Mouse (Mus musculus) MEL (cell line): ENCODE measurements at regions not wholly inside any gene's neighbourhood (a gene's known extent, or its start where the extent isn't known, plus 50 kb on each side); places are given as distances from the start of the nearest gene placed in this dataset.

Experiments used
- DNase-seq: peaks from one replicate; pipeline ENCODE4 v3.0.0; 2011; ENCODE audit warnings: low read depth, low spot score
- H3K27ac ChIP-seq: 2 replicates; pipeline ENCODE4 v1.5.1; 2012; ENCODE audit warnings: low read depth, mild to moderate bottlenecking, control low read depth, low read length, moderate library complexity; ENCODE audit not compliant: control insufficient read depth
- H3K27me3 ChIP-seq, 2 experiments: fragments of 150-350 bp in 1 of 2; sonication (generic) in 1 of 2; 2 replicates each; pipeline ENCODE4 v1.6.1; 2012; ENCODE audit warnings: low read length in 2 of 2, mild to moderate bottlenecking in 2 of 2, improper control_type of control experiment in 1 of 2, moderate library complexity in 1 of 2; ENCODE audit not compliant: insufficient read depth in 2 of 2, control insufficient read depth in 1 of 2
- H3K36me3 ChIP-seq, 2 experiments: 2 replicates each; pipeline ENCODE4 v1.6.1; 2012 to 2014; ENCODE audit warnings: low read length in 2 of 2, improper control_type of control experiment in 1 of 2, inconsistent platforms in 1 of 2, mild to moderate bottlenecking in 1 of 2; ENCODE audit not compliant: insufficient read depth in 2 of 2, control insufficient read depth in 1 of 2
- H3K4me1 ChIP-seq, 2 experiments: fragments of 150-350 bp in 1 of 2; sonication (generic) in 1 of 2; 2 replicates each; pipeline ENCODE4 v1.6.1; 2012; ENCODE audit warnings: low read length in 2 of 2, improper control_type of control experiment in 1 of 2, mild to moderate bottlenecking in 1 of 2; ENCODE audit not compliant: insufficient read depth in 2 of 2, control insufficient read depth in 1 of 2
- H3K4me3 ChIP-seq, 2 experiments: fragments of 150-350 bp in 1 of 2; sonication (generic) in 1 of 2; 2 replicates each; pipeline ENCODE4 v1.5.1; 2012; ENCODE audit warnings: low read depth in 2 of 2, low read length in 2 of 2, mild to moderate bottlenecking in 2 of 2, moderate library complexity in 2 of 2, control low read depth in 1 of 2, improper control_type of control experiment in 1 of 2; ENCODE audit not compliant: control insufficient read depth in 1 of 2, insufficient read depth in 1 of 2
- H3K79me2 ChIP-seq: 2 replicates; pipeline ENCODE4 v1.6.1; 2012; ENCODE audit warnings: mild to moderate bottlenecking, low read length, moderate library complexity; ENCODE audit not compliant: control insufficient read depth, poor library complexity, insufficient read depth
- H3K9ac ChIP-seq: 2 replicates; pipeline ENCODE4 v1.6.1; 2012; ENCODE audit warnings: low read depth, mild to moderate bottlenecking, control low read depth, low read length, moderate library complexity; ENCODE audit not compliant: control insufficient read depth, poor library complexity, severe bottlenecking
- H3K9me3 ChIP-seq: fragments of 150-350 bp; sonication (generic); replicated peaks from 2 replicates; pipeline ENCODE4 v1.6.1; 2012; ENCODE audit warnings: mild to moderate bottlenecking, low read length, improper control_type of control experiment, moderate library complexity; ENCODE audit not compliant: insufficient read depth
- BHLHE40 ChIP-seq: IDR thresholded peaks from 2 replicates; pipeline ENCODE4 v1.6.1; 2012; ENCODE audit warnings: low read depth, mild to moderate bottlenecking, inconsistent platforms, low read length, improper control_type of control experiment, borderline replicate concordance
- CHD2 ChIP-seq: IDR thresholded peaks from 2 replicates; pipeline ENCODE4 v1.6.1; 2011; ENCODE audit warnings: low read length, improper control_type of control experiment
- ELF1 ChIP-seq: IDR thresholded peaks from 2 replicates; pipeline ENCODE4 v1.6.1; 2014; ENCODE audit warnings: low read depth, mild to moderate bottlenecking, inconsistent platforms, low read length, improper control_type of control experiment, moderate library complexity
- EP300 ChIP-seq, 2 experiments: IDR thresholded peaks; 2 replicates each; pipeline ENCODE4 v1.6.1; 2011; ENCODE audit warnings: improper control_type of control experiment in 2 of 2, low read length in 2 of 2, low read depth in 1 of 2, mild to moderate bottlenecking in 1 of 2
- ETS1 ChIP-seq: IDR thresholded peaks from 2 replicates; pipeline ENCODE4 v1.6.1; 2012; ENCODE audit warnings: low read depth, mild to moderate bottlenecking, inconsistent platforms, low read length, improper control_type of control experiment, moderate library complexity
- GATA1 ChIP-seq: IDR thresholded peaks from 2 replicates; pipeline ENCODE4 v1.6.1; 2011; ENCODE audit warnings: low read depth, low read length, improper control_type of control experiment
- MAFK ChIP-seq: IDR thresholded peaks from 2 replicates; pipeline ENCODE4 v1.6.1; 2011; ENCODE audit warnings: low read depth, mild to moderate bottlenecking, low read length, improper control_type of control experiment, borderline replicate concordance
- MAZ ChIP-seq: IDR thresholded peaks from 2 replicates; pipeline ENCODE4 v1.6.1; 2012; ENCODE audit warnings: low read depth, mild to moderate bottlenecking, inconsistent platforms, low read length, improper control_type of control experiment
- MEF2A ChIP-seq: IDR thresholded peaks from 2 replicates; pipeline ENCODE4 v1.6.1; 2014; ENCODE audit warnings: low read depth, mild to moderate bottlenecking, inconsistent platforms, low read length, improper control_type of control experiment; ENCODE audit not compliant: poor library complexity, insufficient replicate concordance, severe bottlenecking; ENCODE audit errors: extremely low read depth
- MXI1 ChIP-seq: IDR thresholded peaks from 2 replicates; pipeline ENCODE4 v1.6.1; 2011; ENCODE audit warnings: mild to moderate bottlenecking, low read depth, low read length, improper control_type of control experiment
- MYC ChIP-seq: IDR thresholded peaks from 2 replicates; pipeline ENCODE4 v1.6.1; 2011; ENCODE audit warnings: low read depth, mild to moderate bottlenecking, low read length, improper control_type of control experiment, moderate library complexity
- NELFE ChIP-seq: IDR thresholded peaks from 2 replicates; pipeline ENCODE4 v1.6.1; 2011; ENCODE audit warnings: low read depth, low read length, improper control_type of control experiment
- POLR2AphosphoS5 ChIP-seq: IDR thresholded peaks from 2 replicates; pipeline ENCODE4 v1.6.1; 2012; ENCODE audit warnings: low read depth, borderline replicate concordance, mild to moderate bottlenecking, inconsistent platforms, low read length, moderate library complexity, mixed read lengths
- RAD21 ChIP-seq: IDR thresholded peaks from 2 replicates; pipeline ENCODE4 v1.6.1; 2011; ENCODE audit warnings: mild to moderate bottlenecking, low read depth, low read length, improper control_type of control experiment
- RCOR1 ChIP-seq: IDR thresholded peaks from 2 replicates; pipeline ENCODE4 v1.6.1; 2012; ENCODE audit warnings: low read depth, mild to moderate bottlenecking, inconsistent platforms, low read length, improper control_type of control experiment
- SIN3A ChIP-seq: IDR thresholded peaks from 2 replicates; pipeline ENCODE4 v1.6.1; 2012; ENCODE audit warnings: low read length, improper control_type of control experiment, inconsistent platforms
- SMC3 ChIP-seq: IDR thresholded peaks from 2 replicates; pipeline ENCODE4 v1.6.1; 2011; ENCODE audit warnings: low read depth, low read length, improper control_type of control experiment
- TAL1 ChIP-seq: IDR thresholded peaks from 2 replicates; pipeline ENCODE4 v1.6.1; 2012; ENCODE audit warnings: mild to moderate bottlenecking, inconsistent platforms, low read length, moderate library complexity, mixed read lengths
- TBP ChIP-seq: IDR thresholded peaks from 2 replicates; pipeline ENCODE4 v1.8.0; 2011; ENCODE audit warnings: low read depth, low read length, improper control_type of control experiment
- TCF12 ChIP-seq: IDR thresholded peaks from 2 replicates; pipeline ENCODE4 v1.6.1; 2014; ENCODE audit warnings: low read depth, mild to moderate bottlenecking, inconsistent platforms, low read length, improper control_type of control experiment, moderate library complexity
- USF2 ChIP-seq, 2 experiments: IDR thresholded peaks; 2 replicates each; pipeline ENCODE4 v1.6.1; 2011 to 2012; ENCODE audit warnings: improper control_type of control experiment in 2 of 2, low read length in 2 of 2, borderline replicate concordance in 1 of 2, inconsistent platforms in 1 of 2, low read depth in 1 of 2, mild to moderate bottlenecking in 1 of 2; ENCODE audit not compliant: insufficient read depth in 1 of 2
- ZC3H11A ChIP-seq: IDR thresholded peaks from 2 replicates; pipeline ENCODE4 v1.6.1; 2012; ENCODE audit warnings: low read depth, mild to moderate bottlenecking, inconsistent platforms, low read length, improper control_type of control experiment
- ZMIZ1 ChIP-seq: IDR thresholded peaks from 2 replicates; pipeline ENCODE4 v1.6.1; 2012; ENCODE audit warnings: low read depth, mild to moderate bottlenecking, inconsistent platforms, low read length, improper control_type of control experiment, moderate library complexity

GRCm38 (mm10) chr8:11094516-11094915 lies 86.3 kb upstream of the Irs2 start:
- peaks cover 0 to 11% of the 10 kb centered on the region in 2 experiments; a peak in 2 of 4 replicates for H3K36me3 ChIP-seq
- H3K9ac ChIP-seq = no peak overlapping the region
- peaks cover 6 to 12% of the 10 kb centered on the region in 2 experiments for H3K4me1 ChIP-seq
- peak; percentile 13 for DNase-seq
- no peaks in the 10 kb centered on the region for H3K9me3 ChIP-seq
- no peak overlapping the region for H3K27ac ChIP-seq
- H3K27me3 ChIP-seq = no peaks in the 10 kb centered on the region; a peak in 1 of 4 replicates
- H3K4me3 ChIP-seq = no peak overlapping the region
- no peaks in the 10 kb centered on the region for H3K79me2 ChIP-seq
- TF ChIP-seq TCF12 (no peak), MEF2A (peak; percentile 84; the same call in 1 of the 2 replicates)

DNA sequence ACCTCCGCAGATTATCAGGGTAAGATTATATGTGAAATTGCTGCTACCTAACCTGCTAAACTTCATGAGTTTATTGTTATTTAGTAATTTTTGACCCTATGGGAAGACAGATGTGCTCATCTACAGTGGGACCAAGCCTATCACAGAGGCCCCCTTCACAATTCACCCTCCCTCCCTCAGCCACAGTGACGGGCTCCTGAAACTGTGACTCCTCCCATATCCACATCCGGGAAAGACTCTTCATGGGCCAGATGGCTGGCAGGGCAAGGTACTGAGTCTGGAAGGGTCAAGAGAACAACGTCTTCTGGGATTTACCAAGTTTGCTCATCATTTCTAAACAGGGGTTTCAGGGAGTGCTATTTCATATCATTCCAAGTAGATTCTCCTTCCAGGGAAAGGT lies 84.1 kb upstream of the Irs2 start:
- Histone ChIP-seq H3K9ac (no peak overlapping the region), H3K9me3 (no peaks in the 10 kb centered on the region), H3K36me3 (peaks cover 0 to 11% of the 10 kb centered on the region in 2 experiments; a peak in 2 of 4 replicates), H3K79me2 (no peaks in the 10 kb centered on the region)
- TF ChIP-seq MAZ (no peak), BHLHE40 (0 out of 2 replicates have a peak, but pooled peaks have one; percentile 2)
- TF ChIP-seq, all 39 proteins: peak for 1
- DNase-seq = no peak
- no peak overlapping the region; a peak in 1 of 4 replicates for H3K4me3 ChIP-seq
- H3K4me1 ChIP-seq = peaks cover 6 to 12% of the 10 kb centered on the region in 2 experiments
- peak overlapping the region; percentile 16 for H3K27ac ChIP-seq
- H3K27me3 ChIP-seq = no peaks in the 10 kb centered on the region

- Histone ChIP-seq H3K4me1 (peaks cover 6 to 12% of the 10 kb centered on the region in 2 experiments), H3K9me3 (no peaks in the 10 kb centered on the region), H3K27ac (peak overlapping the region; percentile 45), H3K4me3 (no peak overlapping the region), H3K27me3 (no peaks in the 10 kb centered on the region), H3K9ac (no peak overlapping the region), H3K36me3 (peaks cover 0 to 11% of the 10 kb centered on the region in 2 experiments; a peak in 2 of 4 replicates), H3K79me2 (no peaks in the 10 kb centered on the region)
- DNase-seq = peak; percentile 61
- no peak for TF ChIP-seq USF2 (IDR thresholded peaks at IDR 0.05; ENCODE audit: borderline replicate concordance in 1 of 2, insufficient read depth in 1 of 2, low read depth in 1 of 2, low read length in 2 of 2)
- TF ChIP-seq RCOR1 = peak; percentile 78
- TF ChIP-seq BHLHE40 = peak; percentile 43; the same call in 1 of the 2 replicates
- peak; percentile 59; the same call in 1 of the 2 replicates for TF ChIP-seq MAFK
- TF ChIP-seq MYC = no peak
- TF ChIP-seq ETS1 = peak; percentile 88
- TF ChIP-seq TBP = no peak
- peak; percentile 34; the same call in 1 of the 2 replicates for TF ChIP-seq SIN3A
- peak; percentile 83 to 88 for TF ChIP-seq EP300 (IDR thresholded peaks at IDR 0.05; ENCODE audit: low read depth in 1 of 2, low read length in 2 of 2)
- peak; percentile 96 for TF ChIP-seq TCF12
- TF ChIP-seq MXI1 = peak; percentile 44; the same call in 1 of the 2 replicates
- TF ChIP-seq CHD2 = no peak
- no peak for TF ChIP-seq RAD21
- TF ChIP-seq GATA1 = peak; percentile 82
- no peak for TF ChIP-seq ZMIZ1
- no peak for TF ChIP-seq MEF2A
- TF ChIP-seq SMC3 = no peak
- no peak for TF ChIP-seq NELFE
- no peak for TF ChIP-seq ELF1
- peak; percentile 81 for TF ChIP-seq TAL1
- no peak for TF ChIP-seq POLR2AphosphoS5
- no peak for TF ChIP-seq ZC3H11A
Measured at GRCm38 (mm10) chr8:11091675-11092345, 83.6 kb upstream of the Irs2 start.
